19 mouse cellular contexts compared by ENCODE assay signal in genomic region chrX:163981092-163981491, GRCm38 (mm10).
"Had no signal": no experiment of that assay in that cellular context is flagged by ENCODE, and none has a peak within 500 bp of the region (broad histone marks: within the 10 kb centered on the region; RNA-seq: fewer than 3 reads in every experiment).

No protein-coding gene starts in this region.

- ATAC-seq: liver, postnatal 0 days; lung, postnatal 0 days had no signal

- H3K27ac ChIP-seq: kidney, postnatal 0 days; layer of hippocampus, adult 2 months; limb, embryonic 15.5 days; liver, embryonic 14.5 days; macrophage; stomach, postnatal 0 days had no signal

- H3K9ac ChIP-seq: limb, embryonic 15.5 days; liver, embryonic 14.5 days; liver, postnatal 0 days; lung, embryonic 14.5 days had no signal

- DNase-seq: kidney, adult 2 months; kidney, postnatal 25 days; layer of hippocampus, adult 9-11 months; liver, postnatal 0 days; lung, embryonic 14.5 days; midbrain, embryonic 14.5 days; right cerebral cortex, adult 18-20 months; right cerebral cortex, postnatal 14 days; right cerebral cortex, postnatal 4 days; thymus, postnatal 25 days had no signal

- H3K27me3 ChIP-seq: limb, embryonic 15.5 days had no signal

- H3K4me3 ChIP-seq: layer of hippocampus, adult 2 months; limb, embryonic 15.5 days had no signal

- H3K4me1 ChIP-seq: limb, embryonic 15.5 days had no signal

- H3K9me3 ChIP-seq: limb, embryonic 15.5 days had no signal

- H3K36me3 ChIP-seq: limb, embryonic 15.5 days had no signal

- H3K4me2 ChIP-seq: limb, embryonic 15.5 days; liver, embryonic 11.5 days; lung, embryonic 14.5 days; midbrain, embryonic 11.5 days had no signal
